Mouse (Mus musculus) MEL (cell line): ENCODE data around the gene Igf2bp2. TPM values are rescaled to one million over a fixed set of nuclear protein-coding genes. Genes with fewer than 3 reads are reported as not detected.
A peak's percentile ranks its signal among the peaks of the same experiment; 100 is the strongest.

Experiments used
- DNase-seq: peaks from one replicate; pipeline ENCODE4 v3.0.0; 2011; ENCODE audit warnings: low read depth, low spot score
- H3K27ac ChIP-seq: 2 replicates; pipeline ENCODE4 v1.5.1; 2012; ENCODE audit warnings: low read depth, mild to moderate bottlenecking, control low read depth, low read length, moderate library complexity; ENCODE audit not compliant: control insufficient read depth
- H3K27me3 ChIP-seq, 2 experiments: fragments of 150-350 bp in 1 of 2; sonication (generic) in 1 of 2; 2 replicates each; pipeline ENCODE4 v1.6.1; 2012; ENCODE audit warnings: low read length in 2 of 2, mild to moderate bottlenecking in 2 of 2, improper control_type of control experiment in 1 of 2, moderate library complexity in 1 of 2; ENCODE audit not compliant: insufficient read depth in 2 of 2, control insufficient read depth in 1 of 2
- H3K36me3 ChIP-seq, 2 experiments: 2 replicates each; pipeline ENCODE4 v1.6.1; 2012 to 2014; ENCODE audit warnings: low read length in 2 of 2, improper control_type of control experiment in 1 of 2, inconsistent platforms in 1 of 2, mild to moderate bottlenecking in 1 of 2; ENCODE audit not compliant: insufficient read depth in 2 of 2, control insufficient read depth in 1 of 2
- H3K4me1 ChIP-seq, 2 experiments: fragments of 150-350 bp in 1 of 2; sonication (generic) in 1 of 2; 2 replicates each; pipeline ENCODE4 v1.6.1; 2012; ENCODE audit warnings: low read length in 2 of 2, improper control_type of control experiment in 1 of 2, mild to moderate bottlenecking in 1 of 2; ENCODE audit not compliant: insufficient read depth in 2 of 2, control insufficient read depth in 1 of 2
- H3K4me3 ChIP-seq, 2 experiments: fragments of 150-350 bp in 1 of 2; sonication (generic) in 1 of 2; 2 replicates each; pipeline ENCODE4 v1.5.1; 2012; ENCODE audit warnings: low read depth in 2 of 2, low read length in 2 of 2, mild to moderate bottlenecking in 2 of 2, moderate library complexity in 2 of 2, control low read depth in 1 of 2, improper control_type of control experiment in 1 of 2; ENCODE audit not compliant: control insufficient read depth in 1 of 2, insufficient read depth in 1 of 2
- H3K79me2 ChIP-seq: 2 replicates; pipeline ENCODE4 v1.6.1; 2012; ENCODE audit warnings: mild to moderate bottlenecking, low read length, moderate library complexity; ENCODE audit not compliant: control insufficient read depth, poor library complexity, insufficient read depth
- H3K9ac ChIP-seq: 2 replicates; pipeline ENCODE4 v1.6.1; 2012; ENCODE audit warnings: low read depth, mild to moderate bottlenecking, control low read depth, low read length, moderate library complexity; ENCODE audit not compliant: control insufficient read depth, poor library complexity, severe bottlenecking
- H3K9me3 ChIP-seq: fragments of 150-350 bp; sonication (generic); replicated peaks from 2 replicates; pipeline ENCODE4 v1.6.1; 2012; ENCODE audit warnings: mild to moderate bottlenecking, low read length, improper control_type of control experiment, moderate library complexity; ENCODE audit not compliant: insufficient read depth
- BHLHE40 ChIP-seq: IDR thresholded peaks from 2 replicates; pipeline ENCODE4 v1.6.1; 2012; ENCODE audit warnings: low read depth, mild to moderate bottlenecking, inconsistent platforms, low read length, improper control_type of control experiment, borderline replicate concordance
- CTCF ChIP-seq, 3 experiments: IDR thresholded peaks in 2 of 3; conservative IDR thresholded peaks in 1 of 3; 2 replicates each; pipeline ENCODE4 v1.5.1; 2011 to 2012; ENCODE audit warnings: low read length in 3 of 3, low read depth in 2 of 3, mild to moderate bottlenecking in 2 of 3, improper control_type of control experiment in 1 of 3, inconsistent platforms in 1 of 3, mixed read lengths in 1 of 3, moderate library complexity in 1 of 3; ENCODE audit not compliant: control insufficient read depth in 1 of 3, insufficient read depth in 1 of 3, poor library complexity in 1 of 3, severe bottlenecking in 1 of 3
- E2F4 ChIP-seq: IDR thresholded peaks from 2 replicates; pipeline ENCODE4 v1.6.1; 2011; ENCODE audit warnings: low read depth, low read length, improper control_type of control experiment, borderline replicate concordance
- GATA1 ChIP-seq: IDR thresholded peaks from 2 replicates; pipeline ENCODE4 v1.6.1; 2011; ENCODE audit warnings: low read depth, low read length, improper control_type of control experiment
- MAX ChIP-seq: IDR thresholded peaks from 2 replicates; pipeline ENCODE4 v1.6.1; 2011; ENCODE audit warnings: low read length, improper control_type of control experiment
- POLR2AphosphoS2 ChIP-seq: IDR thresholded peaks from 2 replicates; pipeline ENCODE4 v1.6.1; 2011; ENCODE audit warnings: low read length, improper control_type of control experiment
- RAD21 ChIP-seq: IDR thresholded peaks from 2 replicates; pipeline ENCODE4 v1.6.1; 2011; ENCODE audit warnings: mild to moderate bottlenecking, low read depth, low read length, improper control_type of control experiment
- SMC3 ChIP-seq: IDR thresholded peaks from 2 replicates; pipeline ENCODE4 v1.6.1; 2011; ENCODE audit warnings: low read depth, low read length, improper control_type of control experiment
- TBP ChIP-seq: IDR thresholded peaks from 2 replicates; pipeline ENCODE4 v1.8.0; 2011; ENCODE audit warnings: low read depth, low read length, improper control_type of control experiment
- USF2 ChIP-seq, 2 experiments: IDR thresholded peaks; 2 replicates each; pipeline ENCODE4 v1.6.1; 2011 to 2012; ENCODE audit warnings: improper control_type of control experiment in 2 of 2, low read length in 2 of 2, borderline replicate concordance in 1 of 2, inconsistent platforms in 1 of 2, low read depth in 1 of 2, mild to moderate bottlenecking in 1 of 2; ENCODE audit not compliant: insufficient read depth in 1 of 2
- polyA plus RNA-seq, 2 experiments: library from polyadenylated mRNA; stranded (reverse) in 1 of 2; unstranded in 1 of 2; fragments of >175 nt in 1 of 2; fragments of >200 nt in 1 of 2; gene quantifications; 2 replicates each; pipeline versions ENCODE4 v1.2.1 to v1.2.4; 2012; ENCODE audit warnings: low replicate concordance in 2 of 2, low read depth in 1 of 2; ENCODE audit not compliant: insufficient read length in 2 of 2, insufficient read depth in 1 of 2, missing spikeins in 1 of 2
- total RNA-seq: library from RNA; depleted of rRNA; stranded (reverse); fragments of 300-350 nt; gene quantifications from 2 replicates; pipeline ENCODE4 v1.2.3, GENCODE M21; 2012

Gene Igf2bp2
- total and polyA plus RNA-seq, 3 experiments, result 0.23 to 0.86 TPM; not detected in 1

- TF ChIP-seq POLR2AphosphoS2 (no peak), GATA1 (0 out of 2 replicates have a peak, but pooled peaks have one; percentile 38), MAX (no peak)
- TF ChIP-seq, all 39 proteins: peak for 8
These were observed 55.1 kb downstream of the Igf2bp2 start (continued) for GRCm38 (mm10) chr16:22107897-22108516.

- peak; percentile 62; the same call in 1 of the 2 replicates for TF ChIP-seq TBP
- peak; percentile 26 for TF ChIP-seq SMC3
- peak; percentile 3; the same call in 1 of the 2 replicates for TF ChIP-seq RAD21
- no peak for TF ChIP-seq E2F4
- no peak for TF ChIP-seq BHLHE40
- TF ChIP-seq CTCF (IDR thresholded peaks at IDR 0.05 in 2 of 3, conservative IDR thresholded peaks at IDR 0.05 in 1 of 3; ENCODE audit: control insufficient read depth in 1 of 3, insufficient read depth in 1 of 3, low read depth in 2 of 3, low read length in 3 of 3, poor library complexity in 1 of 3, severe bottlenecking in 1 of 3), result peak; percentile 11 to 37 (median 23); a peak in 3 of 6 replicates
- H3K36me3 ChIP-seq, result peaks cover 0 to 3% of the 10 kb centered on the region in 2 experiments; a peak in 2 of 4 replicates
- no peaks in the 10 kb centered on the region for H3K79me2 ChIP-seq
- no peak overlapping the region for H3K9ac ChIP-seq
- H3K27ac ChIP-seq, result no peak overlapping the region
- DNase-seq, result peak; percentile 28
- H3K4me1 ChIP-seq, result 0 out of 4 replicates have a peak, but pooled peaks cover 0 to 5% of the 10 kb centered on the region in 2 experiments
- H3K9me3 ChIP-seq, result no peaks in the 10 kb centered on the region
- no peak overlapping the region for H3K4me3 ChIP-seq
- peaks cover 0 to 6% of the 10 kb centered on the region in 2 experiments; a peak in 3 of 4 replicates for H3K27me3 ChIP-seq
These were observed 57.0 kb downstream of the Igf2bp2 start for GRCm38 (mm10) chr16:22106012-22106584.

- H3K9me3 ChIP-seq, result no peaks in the 10 kb centered on the region
- no peaks in the 10 kb centered on the region for H3K36me3 ChIP-seq
- peak; percentile 23 for DNase-seq
- TF ChIP-seq RAD21 (peak; percentile 52), USF2 (IDR thresholded peaks at IDR 0.05; ENCODE audit: borderline replicate concordance in 1 of 2, insufficient read depth in 1 of 2, low read depth in 1 of 2, low read length in 2 of 2) (no peak), SMC3 (peak; percentile 41), CTCF (IDR thresholded peaks at IDR 0.05 in 2 of 3, conservative IDR thresholded peaks at IDR 0.05 in 1 of 3; ENCODE audit: control insufficient read depth in 1 of 3, insufficient read depth in 1 of 3, low read depth in 2 of 3, low read length in 3 of 3, poor library complexity in 1 of 3, severe bottlenecking in 1 of 3) (peak in 2 of 3 experiments; percentile 15 to 51; a peak in 3 of 6 replicates)
- TF ChIP-seq, all 39 proteins: peak for 3
- Histone ChIP-seq H3K4me1 (no peaks in the 10 kb centered on the region), H3K27ac (no peak overlapping the region), H3K27me3 (peaks cover 0 to 6% of the 10 kb centered on the region in 2 experiments; a peak in 3 of 4 replicates), H3K4me3 (no peak overlapping the region), H3K79me2 (no peaks in the 10 kb centered on the region), H3K9ac (no peak overlapping the region)
These were observed 63.0 kb downstream of the Igf2bp2 start for GRCm38 (mm10) chr16:22100067-22100466.
